Mouse (Mus musculus) kidney, adult 11 months (tissue): ENCODE results near the gene Ankrd1.

Source experiments
- DNase-seq: peaks from one replicate; pipeline ENCODE4 v3.0.0; 2022

Ankrd1 gene

DNA sequence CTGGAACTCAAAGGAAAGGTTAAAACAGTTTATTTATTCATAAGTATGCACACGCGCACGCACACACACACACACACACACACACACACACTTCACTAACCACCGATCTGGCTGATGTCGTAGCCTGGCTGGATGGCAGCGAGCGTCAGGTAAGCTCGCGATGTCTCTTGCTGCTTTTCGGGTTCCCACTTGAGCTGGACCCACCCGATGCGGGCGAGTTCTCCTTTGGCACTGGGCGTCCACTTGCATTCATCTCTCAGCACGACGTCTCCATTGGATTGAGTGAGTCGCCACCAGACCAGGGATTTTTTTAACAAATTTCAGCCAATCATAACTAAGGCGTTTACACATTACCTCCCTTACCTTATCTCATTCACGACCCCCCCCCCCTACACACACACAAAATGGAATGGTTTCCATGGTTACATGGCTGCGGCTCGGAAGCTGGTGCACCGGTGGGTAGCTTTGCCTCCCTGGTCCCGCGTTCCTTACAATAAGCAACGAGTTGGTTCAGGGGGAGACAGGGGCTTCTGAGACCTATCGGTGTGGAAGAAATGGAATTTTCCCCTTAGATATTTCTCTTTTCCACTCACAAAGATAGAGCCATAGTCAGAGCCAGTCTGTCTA, 10.5 kb downstream of the Ankrd1 start:
- no peak for DNase-seq

DNA sequence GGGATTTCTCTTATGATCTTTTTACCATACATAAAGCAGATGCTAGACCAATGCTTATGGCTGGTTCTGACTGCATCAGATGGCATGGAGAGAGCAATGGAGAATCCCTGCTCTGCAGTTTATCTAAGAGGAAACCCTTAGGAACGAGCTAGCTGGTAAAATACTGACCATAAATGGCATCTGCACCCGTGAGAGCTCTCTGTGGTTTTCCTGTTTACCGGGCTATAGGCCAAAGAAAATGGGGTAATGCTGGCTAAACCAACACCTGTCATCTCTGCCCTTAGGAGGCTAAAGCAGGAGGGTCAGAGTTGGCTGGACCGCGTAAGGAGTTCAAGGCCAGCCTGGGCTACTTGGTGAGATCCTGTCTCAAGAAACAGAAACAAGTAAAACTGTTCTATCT, 16.0 kb downstream of the Ankrd1 start:
- no peak for DNase-seq

GRCm38 (mm10) chr19:36098916-36099315, 21.0 kb downstream of the Ankrd1 start:
- no peak for DNase-seq

- DNase-seq, result no peak
Measured at GRCm38 (mm10) chr19:36098265-36098664, 21.6 kb downstream of the Ankrd1 start.

GRCm38 (mm10) chr19:36097194-36097593, 22.7 kb downstream of the Ankrd1 start:
- no peak for DNase-seq

GRCm38 (mm10) chr19:36090781-36091180, 29.1 kb downstream of the Ankrd1 start:
- DNase-seq, result no peak

DNA sequence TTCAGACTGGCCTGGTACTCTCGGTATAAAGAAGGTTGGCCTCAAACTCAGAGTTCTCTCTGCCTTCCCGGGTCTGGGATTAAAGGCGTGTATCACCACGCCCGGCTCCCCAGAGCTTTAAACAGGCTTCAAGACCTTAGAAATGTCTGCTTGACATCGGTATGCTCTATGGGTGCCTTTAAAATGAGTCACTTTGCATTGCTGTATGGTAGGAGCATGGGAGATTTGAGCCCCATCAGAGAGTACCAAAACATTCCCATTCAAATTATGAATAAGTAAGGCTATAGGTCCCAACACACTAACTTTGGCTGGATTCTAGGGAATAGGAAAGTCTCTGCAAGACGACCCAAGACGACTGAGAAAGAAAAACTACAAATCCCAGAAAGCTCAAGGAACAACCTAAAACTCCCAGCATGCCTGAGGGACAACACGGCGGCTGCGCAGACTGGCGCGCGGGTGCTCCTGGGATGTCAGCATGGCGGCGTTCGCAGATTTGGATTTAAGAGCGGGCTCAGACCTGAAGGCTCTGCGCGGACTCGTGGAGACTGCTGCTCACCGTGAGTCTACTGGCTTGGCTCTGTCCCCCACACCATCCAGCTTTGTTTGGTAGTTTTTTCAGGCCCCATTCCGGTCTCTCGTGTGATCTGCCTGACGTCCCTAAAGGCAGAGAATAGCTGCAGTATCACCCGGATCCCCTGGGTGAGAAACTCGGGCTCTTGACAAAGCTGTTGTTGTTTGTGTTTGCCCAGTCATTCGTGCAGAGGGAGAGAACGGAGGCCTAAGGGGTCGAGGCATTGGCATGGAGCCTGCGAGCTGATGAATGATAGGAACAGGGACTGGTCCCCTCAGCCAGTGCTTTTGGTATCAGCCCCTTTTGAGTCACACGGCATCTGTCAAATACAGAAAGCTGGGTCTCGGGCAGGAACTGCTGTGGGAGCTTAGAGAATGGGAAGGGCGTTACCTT, 36.4 kb downstream of the Ankrd1 start, which contains the start of gene Rpp30:
Gene Rpp30 (plus strand): TSS at position 455 of the 964 bp plus-strand sequence.
- peak; percentile 85 for DNase-seq

DNA sequence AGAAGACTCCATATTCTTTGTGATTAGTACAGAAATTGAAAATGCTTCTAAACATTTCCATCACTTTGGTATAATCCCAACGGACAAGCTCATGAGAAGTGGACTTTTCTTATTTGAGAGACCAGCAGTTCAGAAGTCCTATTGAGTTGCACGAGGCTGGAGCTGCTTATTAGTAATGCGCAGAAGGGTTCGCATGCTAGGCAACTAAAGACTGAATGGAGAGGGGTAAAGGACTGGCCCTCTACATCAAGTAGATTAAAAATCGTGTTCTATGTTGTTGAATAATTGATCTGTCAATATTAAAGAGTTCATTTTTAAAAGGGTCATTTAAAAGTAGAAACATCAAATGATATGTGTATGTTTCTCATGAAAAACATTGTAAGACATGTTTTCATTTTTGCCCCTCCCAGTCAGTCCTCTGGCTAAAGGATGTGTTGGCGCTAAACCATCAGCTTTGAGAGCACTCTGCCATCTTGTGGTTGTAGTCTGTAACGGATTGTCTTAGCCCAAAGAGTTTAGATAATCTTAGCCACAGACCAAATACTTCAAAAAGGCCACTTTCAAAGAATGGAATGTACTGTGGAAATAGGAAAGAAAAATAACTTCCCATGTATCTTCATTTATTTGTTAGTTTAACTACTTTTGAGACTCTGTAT, 37.2 kb downstream of the Ankrd1 start:
- peak; percentile 6 for DNase-seq

DNA sequence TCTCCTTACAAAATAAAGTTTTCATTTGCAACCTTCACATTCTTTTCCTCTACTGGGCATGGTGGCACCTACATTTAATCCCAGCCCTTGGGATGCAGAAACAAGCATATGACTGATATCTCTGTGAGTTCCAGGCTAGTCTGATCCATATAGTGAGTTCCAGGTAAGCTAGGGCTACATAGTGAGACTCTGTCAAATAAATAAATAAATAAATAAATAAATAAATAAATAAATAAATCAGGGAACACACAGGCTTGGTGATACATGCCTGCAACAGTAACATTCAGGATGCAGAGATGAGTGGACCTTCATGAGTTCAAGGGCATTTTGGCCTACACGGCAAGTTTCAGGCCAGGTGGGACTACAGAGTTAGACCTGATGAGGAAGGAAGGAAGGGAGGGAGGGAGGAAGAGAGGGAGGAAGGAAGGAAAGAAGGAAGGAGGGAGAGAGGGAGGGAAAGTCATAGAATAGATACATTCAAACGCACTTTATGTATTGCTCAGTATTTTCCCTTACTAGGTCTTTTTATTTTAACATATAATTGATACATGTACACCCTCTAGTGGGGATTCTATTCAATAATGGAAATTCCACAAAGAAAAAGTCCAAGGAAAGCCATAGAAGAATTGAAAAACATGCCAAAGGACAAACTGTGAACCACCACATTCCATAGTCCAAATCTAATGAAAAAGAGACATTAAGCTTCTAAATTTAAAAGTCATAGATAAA, 56.9 kb downstream of the Ankrd1 start:
- no peak for DNase-seq
